Mouse (Mus musculus) retina, embryonic 14.5 days (tissue): Measurements from ENCODE around the gene Luc7l3.

Source experiments
- DNase-seq: peaks from one replicate; pipeline ENCODE4 v3.0.0-alpha.2; 2015; ENCODE audit warnings: low spot score

Gene Luc7l3

GRCm38 (mm10) chr11:94259814-94260213 lies 62.0 kb downstream of the Luc7l3 start:
- no peak for DNase-seq

GRCm38 (mm10) chr11:94257987-94258386 lies 63.8 kb downstream of the Luc7l3 start:
- DNase-seq, result no peak

GRCm38 (mm10) chr11:94255733-94256132 lies 66.1 kb downstream of the Luc7l3 start:
- DNase-seq, result no peak

GRCm38 (mm10) chr11:94253691-94254090 lies 68.1 kb downstream of the Luc7l3 start:
- no peak for DNase-seq

- DNase-seq, result no peak
These were observed 68.6 kb downstream of the Luc7l3 start for GRCm38 (mm10) chr11:94253156-94253555.

- DNase-seq, result no peak
These were observed 75.1 kb downstream of the Luc7l3 start for GRCm38 (mm10) chr11:94246789-94247061.

GRCm38 (mm10) chr11:94245955-94246788 lies 75.6 kb downstream of the Luc7l3 start, which contains the start of gene Wfikkn2:
TSS of gene Wfikkn2 (minus strand) at chr11:94246005.
- DNase-seq, result peak; percentile 68

GRCm38 (mm10) chr11:94244385-94244784 lies 77.4 kb downstream of the Luc7l3 start:
- DNase-seq, result peak; percentile 58

- DNase-seq, result peak; percentile 46
These were observed 78.2 kb downstream of the Luc7l3 start for GRCm38 (mm10) chr11:94243422-94244180.

- DNase-seq, result peak; percentile 54
These were observed 78.9 kb downstream of the Luc7l3 start for GRCm38 (mm10) chr11:94242760-94243421.

GRCm38 (mm10) chr11:94239706-94240105 lies 82.1 kb downstream of the Luc7l3 start:
- DNase-seq, result peak; percentile 38

- DNase-seq, result no peak
These were observed 83.0 kb downstream of the Luc7l3 start for GRCm38 (mm10) chr11:94238786-94239185.
